Mouse (Mus musculus) neural tube, embryonic 15.5 days (tissue): ENCODE results near the gene Parp1. TPM values are rescaled to one million over a fixed set of nuclear protein-coding genes. Genes with fewer than 3 reads are reported as not detected.

Source experiments
- ATAC-seq: fragments of 200-750 bp; cut with Nextera tagmentation; 2 replicates; pipeline ENCODE4 v1.8.0; 2017; ENCODE audit warnings: mild to moderate bottlenecking, moderate TSS enrichment, moderate library complexity; ENCODE audit not compliant: low FRiP score
- H3K27ac ChIP-seq: fragments of 300-500 bp; sonication (generic); replicated peaks from 2 replicates; pipeline ENCODE4 v1.5.1; 2015; ENCODE audit warnings: mild to moderate bottlenecking, inconsistent platforms
- H3K27me3 ChIP-seq: fragments of 300-500 bp; sonication (generic); replicated peaks from 2 replicates; pipeline ENCODE4 v1.6.1; 2015; ENCODE audit warnings: inconsistent platforms
- H3K36me3 ChIP-seq: fragments of 300-500 bp; sonication (generic); 2 replicates; pipeline ENCODE4 v1.6.1; 2015; ENCODE audit warnings: inconsistent platforms
- H3K4me1 ChIP-seq: fragments of 300-500 bp; sonication (generic); 2 replicates; pipeline ENCODE4 v1.6.1; 2015; ENCODE audit warnings: inconsistent platforms
- H3K4me2 ChIP-seq: fragments of 300-500 bp; sonication (generic); 2 replicates; pipeline ENCODE4 v1.6.1; 2015; ENCODE audit warnings: inconsistent platforms, mild to moderate bottlenecking, moderate library complexity
- H3K4me3 ChIP-seq: fragments of 300-500 bp; sonication (generic); replicated peaks from 2 replicates; pipeline ENCODE4 v1.5.1; 2015; ENCODE audit warnings: mild to moderate bottlenecking, inconsistent platforms
- H3K9ac ChIP-seq: fragments of 300-500 bp; sonication (generic); replicated peaks from 2 replicates; pipeline ENCODE4 v1.6.1; 2015; ENCODE audit warnings: mild to moderate bottlenecking, inconsistent platforms
- H3K9me3 ChIP-seq: fragments of 300-500 bp; sonication (generic); replicated peaks from 2 replicates; pipeline ENCODE4 v1.6.1; 2016; ENCODE audit warnings: inconsistent platforms
- WGBS: fragments of 180-500 bp; shearing (Covaris S2); methylation state at CpG from one replicate; pipeline ENCODE4 v1.1.7; 2015; ENCODE audit warnings: mixed read lengths; 5-methylcytosine and 5-hydroxymethylcytosine counted together
- polyA plus RNA-seq: library from polyadenylated mRNA; unstranded; fragments of >200 nt; fragmentation: Nextera tagmentation; extraction: Ambion mirVana; gene quantifications from 2 replicates; pipeline ENCODE4 v1.2.1, GENCODE M21; 2015

The Parp1 gene
- 89.1 and 93.8 TPM in 2 replicates for polyA plus RNA-seq

DNA sequence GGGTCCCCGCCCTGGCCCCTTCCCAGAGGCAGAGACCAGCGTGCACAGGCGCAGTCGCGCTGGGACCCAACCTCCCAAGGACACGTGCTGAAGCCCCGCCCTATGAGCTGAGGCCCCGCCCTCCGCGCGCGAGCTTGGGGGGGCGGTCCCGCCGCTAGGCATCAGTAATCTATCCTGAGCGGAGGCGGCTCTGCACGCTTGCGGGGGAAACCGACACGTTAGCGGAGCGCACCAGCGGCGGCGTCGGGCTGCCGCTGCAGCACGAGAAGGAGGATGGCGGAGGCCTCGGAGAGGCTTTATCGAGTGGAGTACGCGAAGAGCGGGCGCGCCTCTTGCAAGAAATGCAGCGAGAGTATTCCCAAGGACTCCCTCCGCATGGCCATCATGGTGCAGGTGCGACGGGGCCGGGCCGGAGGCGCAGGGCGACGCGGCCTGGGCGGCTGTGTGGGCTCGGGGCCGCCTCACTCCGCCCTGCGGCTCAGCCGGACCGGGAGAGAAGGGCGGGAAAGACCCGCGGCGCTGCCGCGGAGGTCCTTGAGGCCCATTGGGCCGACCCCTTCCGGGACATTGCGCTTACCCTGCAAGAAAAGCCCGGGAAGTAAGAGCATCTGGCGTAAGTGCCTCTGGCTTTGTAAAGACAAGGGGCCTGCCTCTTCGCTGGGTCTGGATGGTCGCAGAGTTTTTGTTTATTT lies at the start of gene Parp1:
Gene Parp1, plus strand, starts transcription at position 164 of the 692 bp plus-strand sequence.
- ATAC-seq = peak; percentile 98
- Histone ChIP-seq H3K27ac (peak within 1 kb of the TSS; percentile 92), H3K9me3 (no peaks in the 10 kb centered on the region), H3K9ac (peak within 1 kb of the TSS; percentile 91), H3K4me1 (peaks cover 42% of the 10 kb centered on the region), H3K4me3 (peak within 1 kb of the TSS; percentile 93), H3K27me3 (no peaks in the 10 kb centered on the region), H3K4me2 (peak within 1 kb of the TSS; percentile 81), H3K36me3 (peaks cover 5% of the 10 kb centered on the region)
- WGBS = under 1% methylated on average over 66 of the region's 67 CpGs

DNA sequence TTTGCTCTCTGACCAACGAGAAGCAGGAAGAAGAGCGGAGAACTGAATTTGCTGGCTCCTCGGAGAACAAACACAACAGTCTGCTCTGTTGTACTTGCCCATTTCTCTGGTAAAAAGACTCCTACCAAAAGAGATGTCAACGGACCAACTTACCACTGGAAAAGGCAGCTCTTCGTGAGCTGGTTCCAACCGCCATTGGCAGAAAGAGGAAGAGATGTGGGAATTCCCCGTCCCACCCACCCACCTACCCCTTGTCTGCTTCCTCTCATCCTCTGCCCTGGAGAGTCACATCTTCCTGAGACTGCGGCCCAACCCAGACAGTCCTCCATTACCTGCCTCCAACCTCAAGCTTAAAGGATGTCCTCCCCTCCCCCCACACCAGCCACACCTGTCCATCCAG lies 49.2 kb upstream of the Parp1 start:
- peaks cover 11% of the 10 kb centered on the region for H3K4me1 ChIP-seq
- 92% methylated on average over 8 of the region's 8 CpGs for WGBS
- no peak overlapping the region for H3K4me3 ChIP-seq
- H3K9ac ChIP-seq = no peak overlapping the region
- no peaks in the 10 kb centered on the region for H3K36me3 ChIP-seq
- H3K4me2 ChIP-seq = no peak overlapping the region
- no peaks in the 10 kb centered on the region for H3K27me3 ChIP-seq
- H3K9me3 ChIP-seq = no peaks in the 10 kb centered on the region
- no peak overlapping the region for H3K27ac ChIP-seq
- ATAC-seq = no peak

DNA sequence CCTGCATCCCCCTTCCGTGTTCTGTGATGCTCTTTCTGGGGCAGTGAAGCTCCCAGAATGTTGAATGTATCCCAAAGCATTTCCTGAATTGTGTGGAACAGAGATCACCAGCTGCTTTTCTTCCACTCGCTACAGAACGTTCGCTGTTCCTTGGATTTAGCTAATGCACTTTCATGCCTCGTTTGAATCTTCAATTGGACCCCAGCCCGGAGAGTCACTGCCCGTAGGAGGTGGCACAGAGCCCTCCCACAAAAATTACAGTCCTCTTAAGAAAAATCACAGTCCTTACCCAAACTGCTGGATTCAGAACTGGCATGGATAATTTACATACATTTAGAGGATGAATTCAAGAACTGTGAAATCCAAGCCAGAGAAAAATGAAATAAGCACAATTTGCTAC lies 48.5 kb upstream of the Parp1 start:
- peaks cover 11% of the 10 kb centered on the region for H3K4me1 ChIP-seq
- no peaks in the 10 kb centered on the region for H3K9me3 ChIP-seq
- H3K4me2 ChIP-seq = no peak overlapping the region
- no peak for ATAC-seq
- WGBS = 24% methylated on average over 7 of the region's 7 CpGs
- H3K36me3 ChIP-seq = no peaks in the 10 kb centered on the region
- H3K27me3 ChIP-seq = no peaks in the 10 kb centered on the region
- H3K27ac ChIP-seq = no peak overlapping the region
- no peak overlapping the region for H3K9ac ChIP-seq
- H3K4me3 ChIP-seq = no peak overlapping the region

DNA sequence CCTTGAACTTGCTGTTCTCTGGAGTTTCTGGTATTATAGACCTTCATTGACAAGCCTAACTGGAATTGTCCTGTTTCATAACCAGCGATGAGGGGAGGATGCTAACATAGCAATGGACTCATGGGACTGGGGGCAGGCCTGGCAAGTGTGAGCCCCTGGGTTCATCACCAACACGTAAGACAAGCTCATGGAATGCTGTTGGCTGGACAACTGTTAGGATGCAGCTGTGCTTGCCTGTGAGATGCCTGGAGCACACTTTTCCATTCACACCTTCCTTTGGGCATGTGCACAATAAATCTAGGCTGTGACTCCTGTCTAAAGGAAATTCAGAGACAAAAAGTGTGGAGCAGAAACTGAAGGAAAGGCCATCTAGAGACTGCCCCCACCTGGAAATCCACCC lies 45.4 kb upstream of the Parp1 start:
- Histone ChIP-seq H3K4me2 (no peak overlapping the region), H3K36me3 (no peaks in the 10 kb centered on the region), H3K9me3 (no peaks in the 10 kb centered on the region), H3K4me3 (no peak overlapping the region), H3K9ac (no peak overlapping the region), H3K27me3 (no peaks in the 10 kb centered on the region), H3K4me1 (peaks cover 11% of the 10 kb centered on the region), H3K27ac (no peak overlapping the region)
- ATAC-seq = no peak
- 89% methylated on average over 2 of the region's 2 CpGs for whole genome bisulfite sequencing

DNA sequence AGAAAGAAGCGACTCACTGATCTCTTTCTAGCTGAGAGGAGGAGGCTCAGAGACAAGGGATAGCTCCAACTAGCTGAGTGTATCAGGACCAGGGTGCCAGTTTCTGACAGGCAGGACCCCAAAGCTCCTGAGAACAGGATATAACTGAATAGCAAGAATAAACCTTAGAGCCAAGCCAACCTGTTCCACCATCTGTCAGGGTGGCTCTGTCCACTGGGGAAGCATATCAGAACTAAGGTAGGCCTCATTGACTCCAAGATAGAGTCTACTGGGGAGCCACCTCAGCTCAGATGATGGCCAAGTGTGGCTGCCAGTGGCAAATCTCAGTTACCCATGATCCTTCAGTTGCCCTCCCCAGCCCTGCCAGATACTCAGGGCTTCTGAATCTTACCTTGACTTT lies 43.4 kb upstream of the Parp1 start:
- no peak for ATAC-seq
- no peaks in the 10 kb centered on the region for H3K9me3 ChIP-seq
- 0 out of 2 replicates have a peak, but pooled peaks cover 4% of the 10 kb centered on the region for H3K4me1 ChIP-seq
- H3K4me3 ChIP-seq = no peak overlapping the region
- H3K9ac ChIP-seq = no peak overlapping the region
- 80% methylated on average over 1 of the region's 1 CpGs for WGBS
- no peak overlapping the region for H3K4me2 ChIP-seq
- H3K27ac ChIP-seq = no peak overlapping the region
- H3K27me3 ChIP-seq = no peaks in the 10 kb centered on the region
- no peaks in the 10 kb centered on the region for H3K36me3 ChIP-seq

DNA sequence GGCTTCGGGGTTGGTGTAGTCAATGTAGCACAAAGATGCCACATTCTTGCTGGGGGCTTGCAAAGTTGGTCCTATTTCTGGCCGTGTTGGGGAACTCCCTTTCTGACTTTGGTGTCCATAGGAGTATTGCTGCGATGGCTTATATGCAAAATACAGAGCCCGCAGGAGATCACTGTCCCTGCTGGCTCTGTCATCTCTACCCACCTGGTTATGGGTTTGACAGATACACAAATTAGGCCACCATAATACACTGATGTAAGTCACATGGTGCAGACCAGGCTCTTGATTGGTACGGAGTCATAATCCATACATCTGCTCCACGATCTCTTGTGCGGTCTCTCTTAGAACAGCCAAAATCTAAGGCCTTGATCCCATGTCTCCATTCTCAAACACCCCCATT lies 38.9 kb upstream of the Parp1 start:
- 0 out of 2 replicates have a peak, but pooled peaks cover 2% of the 10 kb centered on the region for H3K4me1 ChIP-seq
- no peaks in the 10 kb centered on the region for H3K27me3 ChIP-seq
- no peak overlapping the region for H3K4me3 ChIP-seq
- WGBS = 92% methylated on average over 7 of the region's 7 CpGs
- H3K27ac ChIP-seq = no peak overlapping the region
- H3K9me3 ChIP-seq = no peaks in the 10 kb centered on the region
- H3K9ac ChIP-seq = no peak overlapping the region
- no peak overlapping the region for H3K4me2 ChIP-seq
- ATAC-seq = no peak
- H3K36me3 ChIP-seq = no peaks in the 10 kb centered on the region

DNA sequence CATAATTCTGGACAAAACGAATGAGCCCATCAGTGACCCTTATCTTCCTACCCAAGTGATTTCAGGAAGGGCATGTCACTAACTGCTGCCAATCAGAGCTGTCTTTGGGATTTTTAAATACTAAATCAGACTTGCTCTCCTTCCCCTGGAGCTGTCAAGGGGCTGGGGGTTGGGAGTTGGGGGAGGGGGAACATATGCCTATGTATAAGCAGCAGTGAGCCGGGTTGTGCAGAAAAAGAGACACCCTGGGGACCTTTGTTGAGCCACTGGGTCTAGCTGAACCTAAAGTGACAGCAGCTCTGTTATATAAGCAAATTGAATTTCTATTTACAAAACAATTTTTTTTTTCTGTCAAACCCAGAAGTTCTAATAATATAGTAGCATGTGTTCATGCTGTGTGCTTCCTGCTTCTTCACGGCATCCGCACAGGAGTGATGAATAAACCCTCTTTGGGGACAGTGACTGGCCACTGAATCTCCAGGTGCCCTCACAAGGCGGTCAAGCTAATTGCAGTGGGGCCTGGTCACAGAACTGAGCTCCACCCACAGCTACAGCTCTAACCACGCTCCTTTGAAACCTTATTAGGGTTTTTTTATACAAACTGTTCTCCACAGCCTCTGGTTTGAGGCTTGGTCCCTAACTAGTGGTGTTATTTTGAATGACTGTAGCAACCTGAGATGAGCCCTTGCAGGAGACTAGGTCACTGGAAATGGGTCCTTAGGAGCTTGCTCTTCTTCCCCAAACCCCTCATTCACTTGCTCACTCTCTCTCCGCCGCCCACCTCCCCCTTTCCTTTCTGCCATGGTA lies 38.1 kb upstream of the Parp1 start:
- 61% methylated on average over 8 of the region's 8 CpGs for WGBS
- no peak overlapping the region for H3K4me2 ChIP-seq
- 0 out of 2 replicates have a peak, but pooled peaks cover 2% of the 10 kb centered on the region for H3K4me1 ChIP-seq
- no peak overlapping the region for H3K9ac ChIP-seq
- no peaks in the 10 kb centered on the region for H3K27me3 ChIP-seq
- no peak for ATAC-seq
- H3K36me3 ChIP-seq = no peaks in the 10 kb centered on the region
- no peak overlapping the region for H3K27ac ChIP-seq
- no peak overlapping the region for H3K4me3 ChIP-seq
- no peaks in the 10 kb centered on the region for H3K9me3 ChIP-seq

DNA sequence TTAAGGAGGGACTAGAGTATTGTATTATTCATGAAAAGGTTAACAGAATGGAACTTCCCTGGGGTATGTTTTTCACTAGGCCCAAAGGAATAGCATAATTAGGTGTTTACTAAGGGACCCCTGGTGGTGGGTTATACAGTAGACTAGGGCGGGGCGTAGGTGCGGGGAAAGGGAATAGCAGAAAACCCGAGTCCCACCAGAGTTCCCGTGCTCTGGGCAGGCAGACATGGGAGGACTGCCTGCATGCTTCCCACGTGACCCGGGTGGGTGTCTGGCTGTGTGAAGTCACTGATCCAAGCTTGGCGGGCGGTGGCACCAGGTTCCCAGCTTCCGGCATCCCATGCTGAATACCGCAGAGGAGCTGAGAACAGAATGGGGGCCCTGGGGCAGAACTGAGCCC lies 36.1 kb upstream of the Parp1 start:
- Histone ChIP-seq H3K9ac (no peak overlapping the region), H3K27ac (no peak overlapping the region), H3K4me3 (no peak overlapping the region), H3K36me3 (no peaks in the 10 kb centered on the region), H3K27me3 (no peaks in the 10 kb centered on the region), H3K4me1 (0 out of 2 replicates have a peak, but pooled peaks cover 2% of the 10 kb centered on the region), H3K4me2 (no peak overlapping the region), H3K9me3 (no peaks in the 10 kb centered on the region)
- WGBS = 94% methylated on average over 11 of the region's 11 CpGs
- no peak for ATAC-seq

DNA sequence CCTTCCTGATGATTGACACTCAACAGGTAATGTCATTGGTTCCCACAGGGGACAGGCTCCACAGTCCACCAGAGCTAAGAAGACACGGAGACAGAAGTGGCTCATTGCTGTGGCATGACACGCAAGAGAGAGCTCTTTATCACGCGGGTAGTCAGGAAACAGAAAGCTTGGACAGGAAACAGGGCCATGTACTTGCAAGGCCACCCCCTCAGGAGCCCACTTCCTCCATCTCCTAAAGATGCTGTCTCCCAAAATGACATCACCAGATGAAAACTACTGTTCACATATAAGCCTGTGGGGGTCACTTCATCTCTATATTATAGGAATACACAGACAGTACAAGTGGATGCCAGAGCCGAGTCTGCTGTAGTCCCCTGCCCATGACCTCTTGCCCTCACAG lies 32.0 kb upstream of the Parp1 start:
- no peaks in the 10 kb centered on the region for H3K36me3 ChIP-seq
- no peak for ATAC-seq
- H3K4me1 ChIP-seq = peaks cover 11% of the 10 kb centered on the region
- no peak overlapping the region for H3K27ac ChIP-seq
- no peaks in the 10 kb centered on the region for H3K9me3 ChIP-seq
- H3K4me2 ChIP-seq = no peak overlapping the region
- no peak overlapping the region for H3K4me3 ChIP-seq
- WGBS = 79% methylated on average over 5 of the region's 5 CpGs
- H3K27me3 ChIP-seq = no peaks in the 10 kb centered on the region
- H3K9ac ChIP-seq = no peak overlapping the region

DNA sequence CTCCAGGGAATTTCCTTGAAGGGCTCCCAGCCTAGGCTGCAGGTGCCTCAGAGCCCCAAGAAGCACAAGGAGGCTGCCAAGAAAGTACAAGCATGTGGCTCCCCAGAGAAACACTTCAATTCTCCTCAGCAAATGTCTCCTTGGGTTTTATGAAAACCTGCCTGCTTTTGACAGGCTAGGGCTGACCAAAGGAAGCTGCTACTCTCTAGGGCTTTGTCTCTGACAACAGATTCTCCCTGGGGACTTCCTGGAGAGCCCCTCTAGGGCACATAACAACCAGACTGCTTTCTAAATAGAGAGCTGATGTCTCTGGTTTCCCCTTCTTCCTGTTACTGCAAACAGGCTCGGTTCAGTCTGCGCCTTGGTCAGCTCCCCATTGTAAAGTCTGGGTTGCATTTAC lies 27.5 kb upstream of the Parp1 start:
- Histone ChIP-seq H3K9ac (no peak overlapping the region), H3K27ac (peak overlapping the region; percentile 57), H3K9me3 (no peaks in the 10 kb centered on the region), H3K4me1 (peaks cover 15% of the 10 kb centered on the region), H3K36me3 (no peaks in the 10 kb centered on the region), H3K4me2 (no peak overlapping the region), H3K27me3 (no peaks in the 10 kb centered on the region), H3K4me3 (no peak overlapping the region)
- no peak for ATAC-seq
- 52% methylated on average over 2 of the region's 2 CpGs for WGBS

DNA sequence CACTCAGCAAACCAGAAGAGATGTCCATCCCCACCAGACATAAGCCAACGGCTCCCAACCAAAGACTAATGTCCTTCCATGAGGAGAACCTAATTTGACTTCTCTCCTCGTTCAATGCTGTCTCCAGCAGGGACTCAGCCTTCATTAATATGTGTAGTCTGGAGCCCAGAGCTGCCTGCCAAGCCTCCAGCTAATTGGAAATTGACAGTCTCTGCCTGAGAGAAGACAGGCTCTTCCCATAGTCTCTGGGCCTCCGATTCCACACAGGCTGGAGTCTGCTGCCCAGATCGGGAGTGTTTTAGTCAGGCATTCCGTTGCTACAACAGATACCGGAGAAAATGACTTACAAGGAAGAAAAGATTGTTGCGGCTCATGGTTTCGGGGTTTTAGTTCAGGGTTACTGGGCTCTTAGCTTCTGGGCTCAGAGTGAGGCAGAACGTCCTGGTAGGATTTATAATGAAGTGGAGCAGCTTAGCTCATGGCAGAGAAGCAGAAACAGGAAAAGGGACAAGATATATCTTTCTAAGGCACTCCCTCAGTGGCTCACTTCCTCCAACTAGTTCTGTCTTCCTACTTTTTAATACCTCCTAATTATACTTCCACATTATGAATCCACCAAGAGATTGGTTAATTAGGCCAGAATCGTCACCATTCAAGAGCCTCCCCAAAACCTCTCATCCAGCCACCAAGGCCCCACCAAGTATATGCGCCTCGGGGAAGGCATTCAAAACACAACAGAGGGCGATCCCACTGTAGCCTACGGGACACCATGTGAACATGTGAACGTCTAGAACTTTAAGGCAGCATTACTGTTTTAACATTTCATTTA lies 26.6 kb upstream of the Parp1 start:
- no peak overlapping the region for H3K4me2 ChIP-seq
- H3K4me1 ChIP-seq = peaks cover 20% of the 10 kb centered on the region
- no peaks in the 10 kb centered on the region for H3K36me3 ChIP-seq
- no peak overlapping the region for H3K9ac ChIP-seq
- no peak for ATAC-seq
- H3K27ac ChIP-seq = peak overlapping the region; percentile 57
- no peak overlapping the region for H3K4me3 ChIP-seq
- H3K27me3 ChIP-seq = no peaks in the 10 kb centered on the region
- H3K9me3 ChIP-seq = no peaks in the 10 kb centered on the region
- WGBS = 76% methylated on average over 15 of the region's 15 CpGs
